8 mouse cellular contexts compared by ENCODE assay signal in genomic region chrX:106920175-106920827, GRCm38 (mm10). TPM values are rescaled to one million over a fixed set of nuclear protein-coding genes. Genes with fewer than 3 reads are reported as not detected.
DNase-seq lines count a peak whose midpoint lies in the region; ATAC-seq lines count a peak whose summit lies in the region.

Gene Lpar4, plus strand, starts transcription at chrX:106920625.

- 15% methylated on average over 11 of the region's 11 CpGs for WGBS in forebrain, embryonic 15.5 days
- 12% methylated on average over 11 of the region's 11 CpGs for WGBS in limb, embryonic 13.5 days
- 10% methylated on average over 11 of the region's 11 CpGs for WGBS in midbrain, embryonic 10.5 days

- ATAC-seq in CD4-positive, CD25-positive, alpha-beta regulatory T cell, adult 4 months = no peak
- peak; percentile 93 for ATAC-seq in forebrain, embryonic 15.5 days (replicated peaks)
- ATAC-seq in hematopoietic stem cell, adult 5-6 weeks (replicated peaks in 1 of 2; ENCODE audit: insufficient read depth in 1 of 2, low FRiP score in 2 of 2, low TSS enrichment in 1 of 2, low read depth in 1 of 2, poor library complexity in 2 of 2, severe bottlenecking in 2 of 2) = peak; percentile 53 to 65; a peak in 3 of 4 replicates
- ATAC-seq in limb, embryonic 13.5 days (ENCODE audit: low FRiP score, low read depth) = peak; percentile 93

- DNase-seq in CD4-positive, CD25-positive, alpha-beta regulatory T cell, adult 2 months (ENCODE audit: low read depth, low spot score) = peak; percentile 0
- peak; percentile 50 for DNase-seq in ZHBTc4 (ENCODE audit: low read depth, low spot score)
- DNase-seq in midbrain, embryonic 10.5 days (ENCODE audit: low spot score) = peak; percentile 72
- DNase-seq in urinary bladder, postnatal 4 days (ENCODE audit: low spot score in 2 of 2) = peak; percentile 20 to 58

- H3K27ac ChIP-seq in forebrain, embryonic 15.5 days (replicated peaks) = 0 out of 2 replicates have a peak within 1 kb of the TSS, but pooled peaks have one; percentile 15
- peak within 1 kb of the TSS; percentile 81; the same call in 1 of the 2 replicates for H3K27ac ChIP-seq in limb, embryonic 13.5 days
- peak within 1 kb of the TSS; percentile 84 for H3K27ac ChIP-seq in midbrain, embryonic 10.5 days (replicated peaks)

- H3K4me1 ChIP-seq in forebrain, embryonic 15.5 days = no peaks in the 10 kb centered on the region
- no peaks in the 10 kb centered on the region for H3K4me1 ChIP-seq in limb, embryonic 13.5 days
- H3K4me1 ChIP-seq in midbrain, embryonic 10.5 days = peaks cover 10% of the 10 kb centered on the region; the same call in 1 of the 2 replicates

- peak within 1 kb of the TSS; percentile 40 for H3K9ac ChIP-seq in forebrain, embryonic 15.5 days (replicated peaks)
- H3K9ac ChIP-seq in limb, embryonic 13.5 days = peak within 1 kb of the TSS; percentile 68

- peak within 1 kb of the TSS; percentile 45 for H3K4me2 ChIP-seq in forebrain, embryonic 15.5 days (replicated peaks)
- peak within 1 kb of the TSS; percentile 51 for H3K4me2 ChIP-seq in limb, embryonic 13.5 days (replicated peaks)

- peak within 1 kb of the TSS; percentile 43 for H3K4me3 ChIP-seq in forebrain, embryonic 15.5 days
- peak within 1 kb of the TSS; percentile 50 for H3K4me3 ChIP-seq in limb, embryonic 13.5 days
- H3K4me3 ChIP-seq in midbrain, embryonic 10.5 days = peak within 1 kb of the TSS; percentile 52

- H3K27me3 ChIP-seq in forebrain, embryonic 15.5 days = no peaks in the 10 kb centered on the region
- H3K27me3 ChIP-seq in limb, embryonic 13.5 days = no peaks in the 10 kb centered on the region
- peaks cover 56% of the 10 kb centered on the region for H3K27me3 ChIP-seq in midbrain, embryonic 10.5 days (ENCODE audit: low read depth, poor library complexity, severe bottlenecking)

- no peaks in the 10 kb centered on the region for H3K9me3 ChIP-seq in forebrain, embryonic 15.5 days
- no peaks in the 10 kb centered on the region for H3K9me3 ChIP-seq in limb, embryonic 13.5 days
- no peaks in the 10 kb centered on the region for H3K9me3 ChIP-seq in midbrain, embryonic 10.5 days (replicated peaks)

- H3K36me3 ChIP-seq in forebrain, embryonic 15.5 days = no peaks in the 10 kb centered on the region
- no peaks in the 10 kb centered on the region for H3K36me3 ChIP-seq in limb, embryonic 13.5 days
- H3K36me3 ChIP-seq in midbrain, embryonic 10.5 days = 0 out of 2 replicates have a peak, but pooled peaks cover 3% of the 10 kb centered on the region

RNA-seq across cellular contexts. Expression of gene Lpar4, which starts in this region (rescaled TPM):
- not detected for polyA plus RNA-seq in CD4-positive, CD25-positive, alpha-beta regulatory T cell, adult 4 months (2017; shearing (Covaris generic))
- polyA plus RNA-seq in forebrain, embryonic 15.5 days (2015; fragmentation: Nextera tagmentation; extraction: Ambion mirVana) = 5.2 and 5.7 TPM in 2 replicates
- 1.1 and 1.3 TPM in 2 replicates for total RNA-seq in hematopoietic stem cell, adult 5-6 weeks (2017)
- 45.1 and 47.7 TPM in 2 replicates for polyA plus RNA-seq in limb, embryonic 13.5 days (2015; fragmentation: Nextera tagmentation; extraction: Ambion mirVana)
- polyA plus RNA-seq in midbrain, embryonic 10.5 days (2016; fragmentation: Nextera tagmentation; extraction: Ambion mirVana) = 11.5 and 12.8 TPM in 2 replicates

Comparison
In these comparisons a context has a peak if more than half of its experiments do, and no peak if none do; other contexts are left out.
1. DNase-seq: peak in every context shown above with its lines; median percentile 72 in midbrain, embryonic 10.5 days; 50 in ZHBTc4; 39 in urinary bladder, postnatal 4 days; 0 in CD4-positive, CD25-positive, alpha-beta regulatory T cell, adult 2 months.
2. H3K27ac ChIP-seq: peak in every context shown above with its lines; median percentile 84 in midbrain, embryonic 10.5 days; 81 in limb, embryonic 13.5 days; 15 in forebrain, embryonic 15.5 days.